Mouse (Mus musculus) c-Kit-negative CD71-positive TER-119-positive erythroid progenitor cells, embryonic 14.5 days (primary cell): Measurements from ENCODE around the gene Lgals2.
A peak's percentile ranks its signal among the peaks of the same experiment; 100 is the strongest.
"Not testable (repeated sequence)": the region's sequence is repeated elsewhere in the genome, so short reads cannot be mapped to it uniquely, and the experiment has no call there.

Source experiments
- DNase-seq: peaks from one replicate; pipeline ENCODE4 v3.0.0-alpha.2; 2013; ENCODE audit warnings: low read depth, low spot score

Lgals2 gene

GRCm38 (mm10) chr15:78855303-78855965, at the start of gene Lgals2:
Lgals2 (minus strand) TSS chr15:78855529.
- no peak for DNase-seq

- peak; percentile 76 for DNase-seq
Observed at GRCm38 (mm10) chr15:78903243-78903642, 47.9 kb upstream of the Lgals2 start.

GRCm38 (mm10) chr15:78901422-78901789, 46.1 kb upstream of the Lgals2 start:
- DNase-seq = no peak

GRCm38 (mm10) chr15:78900585-78901421, 45.5 kb upstream of the Lgals2 start:
- no peak for DNase-seq

GRCm38 (mm10) chr15:78899740-78900584, 44.6 kb upstream of the Lgals2 start, which contains the start of gene Sh3bp1:
Sh3bp1 (plus strand) TSS chr15:78899768.
- no peak for DNase-seq

- no peak for DNase-seq
Observed at GRCm38 (mm10) chr15:78899409-78899739, 44.0 kb upstream of the Lgals2 start, which contains the start of gene Gm49510. Gm49510 (plus strand) TSS chr15:78899667.

GRCm38 (mm10) chr15:78898507-78899001, 43.2 kb upstream of the Lgals2 start:
- DNase-seq = no peak

GRCm38 (mm10) chr15:78897488-78897887, 42.2 kb upstream of the Lgals2 start:
- DNase-seq = no peak

GRCm38 (mm10) chr15:78896149-78896548, 40.8 kb upstream of the Lgals2 start:
- DNase-seq = no peak

- DNase-seq = no peak
Observed at GRCm38 (mm10) chr15:78895741-78896140, 40.4 kb upstream of the Lgals2 start.

- no peak for DNase-seq
Observed at GRCm38 (mm10) chr15:78894726-78895125, 39.4 kb upstream of the Lgals2 start.

- DNase-seq = no peak
Observed at GRCm38 (mm10) chr15:78892440-78892839, 37.1 kb upstream of the Lgals2 start.

- DNase-seq = no peak
Observed at GRCm38 (mm10) chr15:78889401-78889853, 34.1 kb upstream of the Lgals2 start.

- no peak for DNase-seq
Observed at GRCm38 (mm10) chr15:78881828-78882227, 26.5 kb upstream of the Lgals2 start.

GRCm38 (mm10) chr15:78880432-78880831, 25.1 kb upstream of the Lgals2 start:
- DNase-seq = no peak

GRCm38 (mm10) chr15:78878792-78879516, 23.6 kb upstream of the Lgals2 start:
- DNase-seq = not testable (repeated sequence)

- no peak for DNase-seq
Observed at GRCm38 (mm10) chr15:78877810-78878390, 22.6 kb upstream of the Lgals2 start.

GRCm38 (mm10) chr15:78876991-78877809, 21.9 kb upstream of the Lgals2 start, which contains the start of gene Gga1:
Gga1 (plus strand) TSS chr15:78877190.
- DNase-seq = peak; percentile 71

- DNase-seq = peak; percentile 57
Observed at GRCm38 (mm10) chr15:78876258-78876696, 20.9 kb upstream of the Lgals2 start.

GRCm38 (mm10) chr15:78875537-78875936, 20.2 kb upstream of the Lgals2 start:
- no peak for DNase-seq
